Comparison of ENCODE assay signal across 9 mouse cellular contexts in genomic region chr12:8306432-8306831, GRCm38 (mm10). TPM values are rescaled to one million over a fixed set of nuclear protein-coding genes. Genes with fewer than 3 reads are reported as not detected.
DNase-seq lines count a peak whose midpoint lies in the region; ATAC-seq and TF ChIP-seq lines count a peak whose summit lies in the region.
"Had no signal": no experiment of that assay in that cellular context is flagged by ENCODE, and none has a peak within 500 bp of the region (broad histone marks: within the 10 kb centered on the region; RNA-seq: fewer than 3 reads in every experiment).

No protein-coding gene starts in this region.

- no peak for TF ChIP-seq POLR2A in kidney, adult 2 months (IDR thresholded peaks at IDR 0.05; ENCODE audit: low read depth, low read length)
- TF ChIP-seq POLR2A in thymus, adult 2 months (IDR thresholded peaks at IDR 0.05; ENCODE audit: control insufficient read depth, extremely low read depth, insufficient read depth, low read length, poor library complexity), result no peak

- H3K4me2 ChIP-seq in liver, embryonic 15.5 days, result no peak overlapping the region
- no peak overlapping the region; the same call in 1 of the 2 replicates for H3K4me2 ChIP-seq in neural tube, embryonic 12.5 days (replicated peaks)
- H3K4me2 ChIP-seq: stomach, embryonic 15.5 days had no signal

- H3K9ac ChIP-seq in liver, embryonic 15.5 days, result no peak overlapping the region
- no peak overlapping the region for H3K9ac ChIP-seq in neural tube, embryonic 12.5 days
- H3K9ac ChIP-seq: stomach, embryonic 15.5 days had no signal

- peak; percentile 89 for TF ChIP-seq CTCF in kidney, adult 2 months (conservative IDR thresholded peaks at IDR 0.05; ENCODE audit: insufficient read depth, insufficient read length, low read depth, low read length)
- TF ChIP-seq CTCF in thymus, adult 2 months (IDR thresholded peaks at IDR 0.05; ENCODE audit: borderline replicate concordance, control insufficient read depth, extremely low read depth, insufficient read depth, low read length, poor library complexity), result 0 out of 2 replicates have a peak, but pooled peaks have one; percentile 41

- ATAC-seq in liver, embryonic 15.5 days (ENCODE audit: insufficient read depth), result 0 out of 2 replicates have a peak, but pooled peaks have one; percentile 25
- ATAC-seq in neural tube, embryonic 12.5 days (ENCODE audit: low FRiP score, low read depth), result peak; percentile 48

- DNase-seq in A20 (ENCODE audit: low read depth, low spot score), result peak; percentile 69
- peak; percentile 81 for DNase-seq in R1 (ENCODE audit: low read depth, low spot score)
- peak; percentile 70 to 76 for DNase-seq in cerebellum, postnatal 36 days
- DNase-seq in gastrocnemius, postnatal 25 days, result peak; percentile 30
- peak; percentile 67 for DNase-seq in kidney, adult 2 months
- DNase-seq in thymus, adult 2 months, result peak; percentile 57

- H3K4me1 ChIP-seq in kidney, adult 2 months (ENCODE audit: control insufficient read depth, insufficient read depth, low read length), result no peaks in the 10 kb centered on the region
- H3K4me1 ChIP-seq in liver, embryonic 15.5 days (replicated peaks), result peaks cover 6% of the 10 kb centered on the region; the same call in 1 of the 2 replicates
- H3K4me1 ChIP-seq in neural tube, embryonic 12.5 days, result peaks cover 20% of the 10 kb centered on the region
- no peaks in the 10 kb centered on the region for H3K4me1 ChIP-seq in thymus, adult 2 months (replicated peaks; ENCODE audit: control insufficient read depth, insufficient read depth, low read length)

- no peaks in the 10 kb centered on the region for H3K36me3 ChIP-seq in kidney, adult 2 months (ENCODE audit: control insufficient read depth, insufficient read depth, low read length)
- H3K36me3 ChIP-seq in liver, embryonic 15.5 days (replicated peaks), result no peaks in the 10 kb centered on the region
- no peaks in the 10 kb centered on the region for H3K36me3 ChIP-seq in neural tube, embryonic 12.5 days
- H3K36me3 ChIP-seq in thymus, adult 2 months (ENCODE audit: control insufficient read depth, insufficient read depth, low read length), result no peaks in the 10 kb centered on the region
- H3K36me3 ChIP-seq: stomach, embryonic 15.5 days had no signal

- 7% methylated on average over 5 of the region's 5 CpGs for WGBS in kidney, adult 2 months
- 10% methylated on average over 5 of the region's 5 CpGs for WGBS in liver, embryonic 15.5 days (ENCODE audit: insufficient replicate concordance)
- 5% methylated on average over 5 of the region's 5 CpGs for WGBS in neural tube, embryonic 12.5 days
- WGBS in thymus, adult 2 months, result 15% methylated on average over 5 of the region's 5 CpGs

- 0 out of 2 replicates have a peak, but pooled peaks cover 6% of the 10 kb centered on the region for H3K27me3 ChIP-seq in kidney, adult 2 months (replicated peaks; ENCODE audit: control insufficient read depth, insufficient read depth, low read length)
- H3K27me3 ChIP-seq in liver, embryonic 15.5 days, result peaks cover 64% of the 10 kb centered on the region
- peaks cover 51% of the 10 kb centered on the region for H3K27me3 ChIP-seq in neural tube, embryonic 12.5 days (replicated peaks)
- peaks cover 14% of the 10 kb centered on the region; the same call in 1 of the 2 replicates for H3K27me3 ChIP-seq in thymus, adult 2 months (ENCODE audit: control insufficient read depth, insufficient read depth, low read length)

- no peak overlapping the region for H3K27ac ChIP-seq in kidney, adult 2 months (ENCODE audit: insufficient read depth, low read depth, low read length)
- no peak overlapping the region for H3K27ac ChIP-seq in liver, embryonic 15.5 days (replicated peaks)
- H3K27ac ChIP-seq in neural tube, embryonic 12.5 days, result no peak overlapping the region
- H3K27ac ChIP-seq in thymus, adult 2 months (ENCODE audit: control insufficient read depth, insufficient read depth, low read length), result no peak overlapping the region
- H3K27ac ChIP-seq: stomach, embryonic 15.5 days had no signal

- no peak overlapping the region for H3K4me3 ChIP-seq in kidney, adult 2 months (ENCODE audit: insufficient read depth, low read depth, low read length)
- H3K4me3 ChIP-seq in liver, embryonic 15.5 days (replicated peaks), result no peak overlapping the region
- H3K4me3 ChIP-seq in neural tube, embryonic 12.5 days, result no peak overlapping the region
- H3K4me3 ChIP-seq in thymus, adult 2 months (ENCODE audit: control insufficient read depth, insufficient read depth, low read length), result no peak overlapping the region
- H3K4me3 ChIP-seq: stomach, embryonic 15.5 days had no signal

- H3K9me3 ChIP-seq in liver, embryonic 15.5 days (replicated peaks), result no peaks in the 10 kb centered on the region
- no peaks in the 10 kb centered on the region for H3K9me3 ChIP-seq in neural tube, embryonic 12.5 days
- H3K9me3 ChIP-seq: stomach, embryonic 15.5 days had no signal

RNA-seq across cellular contexts. Expression of gene Gdf7, which starts 4.7 kb away (rescaled TPM):
- not detected for total RNA-seq in gastrocnemius, postnatal 25 days (2021)
- 1.1 and 1.5 TPM in 2 replicates for polyA plus RNA-seq in kidney, adult 2 months (2012; rRNA removed)
- not detected in 2 replicates for polyA plus RNA-seq in liver, embryonic 15.5 days (2015; fragmentation: Nextera tagmentation; extraction: Ambion mirVana)
- 0.39 and 0.42 TPM in 2 replicates for polyA plus RNA-seq in neural tube, embryonic 12.5 days (2016; fragmentation: Nextera tagmentation; extraction: Ambion mirVana)
- polyA plus RNA-seq in thymus, adult 2 months (2012; rRNA removed), result 2.3 and 3.5 TPM in 2 replicates
- polyA plus RNA-seq: stomach, embryonic 15.5 days had no signal

RNA-seq across cellular contexts. Expression of gene Hs1bp3, which starts 6.8 kb away (rescaled TPM):
- 1 to 10 TPM; 5.3 to 6.4 TPM for total RNA-seq in gastrocnemius, postnatal 25 days (2021)
- 25.3 and 27.7 TPM in 2 replicates for polyA plus RNA-seq in kidney, adult 2 months (2012; rRNA removed)
- 4.0 and 4.3 TPM in 2 replicates for polyA plus RNA-seq in liver, embryonic 15.5 days (2015; fragmentation: Nextera tagmentation; extraction: Ambion mirVana)
- polyA plus RNA-seq in neural tube, embryonic 12.5 days (2016; fragmentation: Nextera tagmentation; extraction: Ambion mirVana), result 10.9 and 11.6 TPM in 2 replicates
- polyA plus RNA-seq in thymus, adult 2 months (2012; rRNA removed), result 12.4 and 14.3 TPM in 2 replicates

Comparison
In these comparisons a context has a peak if more than half of its experiments do, and no peak if none do; other contexts are left out.
1. DNase-seq: peak in every context shown above with its lines; median percentile 81 in R1; 73 in cerebellum, postnatal 36 days; 69 in A20; 67 in kidney, adult 2 months; 57 in thymus, adult 2 months; 30 in gastrocnemius, postnatal 25 days.